Mouse (Mus musculus): Measurements from ENCODE around the gene Spg11. TPM values are rescaled to one million over a fixed set of nuclear protein-coding genes. Genes with fewer than 3 reads are reported as not detected.

Gene Spg11
- polyA plus RNA-seq, 1 experiment from 2014 or later: 11.8 TPM

GRCm38 (mm10) chr2:122018705-122019104, 99.5 kb downstream of the Spg11 start:
- Histone ChIP-seq H3K4me3 (ENCODE audit: low read depth, low read length) (no peak overlapping the region), H3K9ac (ENCODE audit: low read depth, low read length) (no peak overlapping the region), H3K27ac (ENCODE audit: low read depth, low read length) (no peak overlapping the region), H3K36me3 (ENCODE audit: control insufficient read depth, insufficient read depth, low read length) (no peaks in the 10 kb centered on the region), H3K9me3 (ENCODE audit: control insufficient read depth, low read length) (no peaks in the 10 kb centered on the region), H3K4me1 (replicated peaks; ENCODE audit: control insufficient read depth, insufficient read depth, low read length) (no peaks in the 10 kb centered on the region), H3K27me3 (ENCODE audit: control insufficient read depth, insufficient read depth, low read length) (no peaks in the 10 kb centered on the region), H3K4me2 (replicated peaks; ENCODE audit: low read depth, low read length) (no peak overlapping the region)
- ATAC-seq (ENCODE audit: low FRiP score) (no peak), DNase-seq (ENCODE audit: low spot score) (no peak)
- WGBS: 63% methylated on average over 1 of the region's 1 CpGs

- ATAC-seq (ENCODE audit: low FRiP score): no peak
- Histone ChIP-seq H3K4me3 (ENCODE audit: low read depth, low read length) (no peak overlapping the region), H3K36me3 (ENCODE audit: control insufficient read depth, insufficient read depth, low read length) (no peaks in the 10 kb centered on the region), H3K27ac (ENCODE audit: low read depth, low read length) (no peak overlapping the region), H3K9me3 (ENCODE audit: control insufficient read depth, low read length) (no peaks in the 10 kb centered on the region), H3K9ac (ENCODE audit: low read depth, low read length) (no peak overlapping the region), H3K27me3 (ENCODE audit: control insufficient read depth, insufficient read depth, low read length) (no peaks in the 10 kb centered on the region), H3K4me2 (replicated peaks; ENCODE audit: low read depth, low read length) (no peak overlapping the region), H3K4me1 (replicated peaks; ENCODE audit: control insufficient read depth, insufficient read depth, low read length) (no peaks in the 10 kb centered on the region)
- DNase-seq (ENCODE audit: low spot score): no peak
- 93% methylated on average over 7 of the region's 7 CpGs for WGBS
These were observed 106.7 kb downstream of the Spg11 start for GRCm38 (mm10) chr2:122011441-122011840.

GRCm38 (mm10) chr2:122008832-122009231, 109.4 kb downstream of the Spg11 start:
- Histone ChIP-seq H3K4me1 (replicated peaks; ENCODE audit: control insufficient read depth, insufficient read depth, low read length) (no peaks in the 10 kb centered on the region), H3K27me3 (ENCODE audit: control insufficient read depth, insufficient read depth, low read length) (no peaks in the 10 kb centered on the region), H3K9me3 (ENCODE audit: control insufficient read depth, low read length) (no peaks in the 10 kb centered on the region), H3K4me2 (replicated peaks; ENCODE audit: low read depth, low read length) (no peak overlapping the region), H3K4me3 (ENCODE audit: low read depth, low read length) (no peak overlapping the region), H3K36me3 (ENCODE audit: control insufficient read depth, insufficient read depth, low read length) (no peaks in the 10 kb centered on the region; the same call in 1 of the 2 replicates), H3K27ac (ENCODE audit: low read depth, low read length) (no peak overlapping the region), H3K9ac (ENCODE audit: low read depth, low read length) (no peak overlapping the region)
- DNase-seq (ENCODE audit: low spot score): no peak
- 96% methylated on average over 3 of the region's 3 CpGs for WGBS
- no peak for ATAC-seq (ENCODE audit: low FRiP score)

Other genes with a start within 250 kb of the Spg11 start
- 50.1 and 55.1 TPM in 2 replicates for gene Ctdspl2, start 162.4 kb downstream of the Spg11 start, polyA plus RNA-seq (2014; fragmentation: Nextera tagmentation; extraction: Ambion mirVana)
- gene Mageb3, start 162.3 kb downstream of the Spg11 start, polyA plus RNA-seq (2014; fragmentation: Nextera tagmentation; extraction: Ambion mirVana): 0.48 and 0.53 TPM in 2 replicates
- 12.8 and 13.7 TPM in 2 replicates for gene Eif3j1, start 89.8 kb downstream of the Spg11 start, polyA plus RNA-seq (2014; fragmentation: Nextera tagmentation; extraction: Ambion mirVana)
- 134 and 151 TPM in 2 replicates for gene B2m, start 29.3 kb upstream of the Spg11 start, polyA plus RNA-seq (2014; fragmentation: Nextera tagmentation; extraction: Ambion mirVana)
- not detected in 2 replicates for gene Trim69, start 42.3 kb upstream of the Spg11 start, polyA plus RNA-seq (2014; fragmentation: Nextera tagmentation; extraction: Ambion mirVana)
- 0.09 TPM in 1 of 2 replicates, not detected in the other for gene Patl2, start 67.8 kb upstream of the Spg11 start, polyA plus RNA-seq (2014; fragmentation: Nextera tagmentation; extraction: Ambion mirVana)
- not detected in 2 replicates for gene Terb2, start 67.9 kb upstream of the Spg11 start, polyA plus RNA-seq (2014; fragmentation: Nextera tagmentation; extraction: Ambion mirVana)
- gene Sord, start 116.4 kb upstream of the Spg11 start, polyA plus RNA-seq (2014; fragmentation: Nextera tagmentation; extraction: Ambion mirVana): 27.1 and 30.2 TPM in 2 replicates
- gene Duox2, start 180.1 kb upstream of the Spg11 start, polyA plus RNA-seq (2014; fragmentation: Nextera tagmentation; extraction: Ambion mirVana): not detected in 2 replicates
- not detected in 2 replicates for gene Duoxa2, start 180.5 kb upstream of the Spg11 start, polyA plus RNA-seq (2014; fragmentation: Nextera tagmentation; extraction: Ambion mirVana)
- gene Duoxa1, start 195.3 kb upstream of the Spg11 start, polyA plus RNA-seq (2014; fragmentation: Nextera tagmentation; extraction: Ambion mirVana): 0.07 TPM in 1 of 2 replicates, not detected in the other
- gene Duox1, start 197.3 kb upstream of the Spg11 start, polyA plus RNA-seq (2014; fragmentation: Nextera tagmentation; extraction: Ambion mirVana): 0.12 TPM in 1 of 2 replicates, not detected in the other